Mouse (Mus musculus) forebrain, embryonic 14.5 days (tissue): ENCODE measurements around the gene Ifit1bl1. TPM values are rescaled to one million over a fixed set of nuclear protein-coding genes. Genes with fewer than 3 reads are reported as not detected.

Experiments
- ATAC-seq: fragments of 200-750 bp; cut with Nextera tagmentation; 2 replicates; pipeline ENCODE4 v1.8.0; 2017; ENCODE audit warnings: mild to moderate bottlenecking, moderate library complexity
- DNase-seq: peaks from one replicate; pipeline ENCODE4 v3.0.0-alpha.2; 2015; ENCODE audit warnings: low spot score
- H3K27ac ChIP-seq: fragments of 300-500 bp; sonication (generic); 2 replicates; pipeline ENCODE4 v1.5.1; 2014; ENCODE audit warnings: low read depth, mild to moderate bottlenecking, control low read depth, low read length, moderate library complexity
- H3K27me3 ChIP-seq: fragments of 300-500 bp; sonication (generic); replicated peaks from 2 replicates; pipeline ENCODE4 v1.6.1; 2014; ENCODE audit warnings: low read length, control low read depth, mixed read lengths; ENCODE audit not compliant: control insufficient read depth, insufficient read depth
- H3K36me3 ChIP-seq: fragments of 300-500 bp; sonication (generic); 2 replicates; pipeline ENCODE4 v1.6.1; 2014; ENCODE audit warnings: low read length, control low read depth; ENCODE audit not compliant: control insufficient read depth, insufficient read depth
- H3K4me1 ChIP-seq: fragments of 300-500 bp; sonication (generic); 2 replicates; pipeline ENCODE4 v1.6.1; 2014; ENCODE audit warnings: antibody characterized with exemption, low read length, control low read depth; ENCODE audit not compliant: control insufficient read depth, insufficient read depth
- H3K4me2 ChIP-seq: fragments of 300-500 bp; sonication (generic); 2 replicates; pipeline ENCODE4 v1.6.1; 2014; ENCODE audit warnings: mild to moderate bottlenecking, control low read depth, low read length
- H3K4me3 ChIP-seq: fragments of 300-500 bp; sonication (generic); 2 replicates; pipeline ENCODE4 v1.5.1; 2014; ENCODE audit warnings: low read depth, low read length, control low read depth
- H3K9ac ChIP-seq: fragments of 300-500 bp; sonication (generic); 2 replicates; pipeline ENCODE4 v1.6.1; 2014; ENCODE audit warnings: mild to moderate bottlenecking, low read length, control low read depth, moderate library complexity
- H3K9me3 ChIP-seq: fragments of 300-500 bp; sonication (generic); replicated peaks from 2 replicates; pipeline ENCODE4 v1.6.1; 2016; ENCODE audit warnings: low read length, control low read depth, mixed read lengths; ENCODE audit not compliant: control insufficient read depth
- WGBS: fragments of 180-500 bp; shearing (Covaris S2); extraction: QIAGEN DNeasy Blood & Tissue Kit; methylation state at CpG from one replicate; pipeline ENCODE4 v1.1.7; 2014; 5-methylcytosine and 5-hydroxymethylcytosine counted together
- polyA plus RNA-seq: library from polyadenylated mRNA; unstranded; fragments of >200 nt; fragmentation: Nextera tagmentation; extraction: Ambion mirVana; gene quantifications from 2 replicates; pipeline ENCODE4 v1.2.1, GENCODE M21; 2014

Ifit1bl1 gene
- polyA plus RNA-seq, 1 experiment from 2014 or later = 0.33 TPM

DNA sequence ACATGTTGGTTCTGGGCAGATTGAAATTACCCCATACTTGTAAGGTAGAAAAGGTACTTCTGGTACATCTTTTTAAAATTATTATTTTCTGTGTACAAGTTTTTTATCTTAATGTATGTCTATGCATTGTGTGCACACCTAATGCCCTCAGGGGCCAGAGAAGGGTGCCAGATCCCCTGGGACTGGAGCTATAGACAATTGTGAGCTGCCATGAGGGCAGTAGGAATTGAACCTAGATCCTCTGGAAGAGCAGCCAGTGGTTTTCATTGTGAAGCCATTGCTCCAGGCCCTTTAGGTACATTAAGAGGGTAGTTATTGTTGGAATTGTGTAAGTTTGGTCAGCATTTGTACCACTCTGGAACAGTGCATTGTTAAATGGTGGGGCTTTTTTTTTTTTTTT is 47.7 kb downstream of the Ifit1bl1 start:
- Histone ChIP-seq H3K27ac (no peak overlapping the region), H3K4me1 (no peaks in the 10 kb centered on the region), H3K4me3 (no peak overlapping the region), H3K36me3 (no peaks in the 10 kb centered on the region), H3K4me2 (no peak overlapping the region), H3K27me3 (no peaks in the 10 kb centered on the region), H3K9me3 (no peaks in the 10 kb centered on the region), H3K9ac (no peak overlapping the region)
- ATAC-seq (no peak), DNase-seq (no peak)

DNA sequence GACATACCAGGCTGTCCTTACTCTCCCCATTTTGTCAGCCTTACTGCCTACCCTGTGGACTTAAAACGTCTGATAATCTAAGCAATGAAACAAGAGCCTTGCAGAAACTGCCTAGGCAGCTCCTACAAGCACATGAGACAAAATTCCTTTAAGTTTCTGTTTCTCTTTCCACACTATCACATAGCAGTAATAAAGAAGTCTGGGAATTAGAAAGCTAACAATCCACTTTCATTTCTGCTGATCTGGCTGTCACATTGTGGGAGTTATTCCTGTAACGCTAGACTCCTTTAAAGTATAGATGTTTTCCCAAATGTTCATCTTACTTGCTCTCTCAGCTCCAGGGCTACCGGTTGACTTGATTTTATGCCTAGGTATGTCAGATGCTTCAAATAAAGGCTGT is 48.2 kb downstream of the Ifit1bl1 start:
- DNase-seq (no peak), ATAC-seq (no peak)
- Histone ChIP-seq H3K27ac (no peak overlapping the region), H3K4me1 (no peaks in the 10 kb centered on the region), H3K9me3 (no peaks in the 10 kb centered on the region), H3K36me3 (no peaks in the 10 kb centered on the region), H3K27me3 (no peaks in the 10 kb centered on the region), H3K9ac (no peak overlapping the region), H3K4me2 (no peak overlapping the region), H3K4me3 (no peak overlapping the region)
- WGBS = 80% methylated on average over 3 of the region's 3 CpGs

DNA sequence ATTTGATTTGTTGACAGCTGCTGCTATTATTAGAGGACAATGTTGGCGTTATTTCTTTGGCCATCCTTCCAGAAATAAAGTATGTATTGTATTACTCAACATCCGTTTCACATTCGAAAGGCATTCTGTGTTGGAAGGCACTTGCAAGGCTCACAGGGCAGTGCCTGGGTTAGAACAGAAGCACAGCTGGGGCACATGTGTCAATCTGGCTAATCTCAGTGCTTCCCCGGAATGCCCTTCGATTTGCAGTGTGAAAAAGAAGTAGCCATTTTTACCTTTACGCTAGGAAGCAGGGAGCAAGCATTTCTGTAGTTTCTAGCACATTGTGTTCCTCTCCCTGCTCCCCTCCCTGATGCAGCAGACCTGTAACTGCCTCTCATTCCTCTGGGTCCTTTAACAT is 48.7 kb downstream of the Ifit1bl1 start:
- H3K4me2 ChIP-seq = no peak overlapping the region
- no peaks in the 10 kb centered on the region for H3K9me3 ChIP-seq
- no peaks in the 10 kb centered on the region for H3K4me1 ChIP-seq
- H3K9ac ChIP-seq = no peak overlapping the region
- H3K4me3 ChIP-seq = no peak overlapping the region
- H3K27me3 ChIP-seq = no peaks in the 10 kb centered on the region
- H3K27ac ChIP-seq = no peak overlapping the region
- 66% methylated on average over 6 of the region's 6 CpGs for WGBS
- DNase-seq = no peak
- ATAC-seq = no peak
- no peaks in the 10 kb centered on the region for H3K36me3 ChIP-seq

DNA sequence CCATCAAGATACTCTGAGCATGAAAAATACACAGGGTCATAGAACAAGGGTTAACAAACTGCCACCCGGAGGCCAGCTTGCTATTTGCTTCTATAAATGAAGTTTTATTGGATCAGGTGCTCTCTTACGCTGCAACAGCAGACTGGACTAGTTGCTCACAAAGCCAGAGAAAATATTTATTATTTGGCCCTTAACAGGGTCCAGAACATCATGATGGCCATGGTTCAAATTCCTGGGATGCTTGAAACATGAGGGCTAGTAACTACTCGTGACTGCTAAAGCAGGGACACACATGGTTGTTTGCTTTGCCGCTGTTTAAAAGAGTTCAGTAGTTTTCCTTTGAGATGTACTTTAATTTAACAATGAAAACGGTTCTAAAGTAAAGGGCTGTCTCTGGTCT is 49.8 kb downstream of the Ifit1bl1 start:
- WGBS = 71% methylated on average over 5 of the region's 5 CpGs
- H3K4me2 ChIP-seq = peak overlapping the region; percentile 25; the same call in 1 of the 2 replicates

GRCm38 (mm10) chr19:34550534-34551223 is 51.1 kb downstream of the Ifit1bl1 start, which contains the start of gene Ifit2:
Gene Ifit2 (plus strand): TSS chr19:34550694.
- peak within 1 kb of the TSS; percentile 39 for H3K4me3 ChIP-seq
- H3K27ac ChIP-seq = no peak within 1 kb of the TSS; the same call in 1 of the 2 replicates
- under 1% methylated on average over 22 of the region's 22 CpGs for WGBS
- DNase-seq = peak; percentile 92
- peak within 1 kb of the TSS; percentile 57 for H3K4me2 ChIP-seq
- peak within 1 kb of the TSS; percentile 59 for H3K9ac ChIP-seq
- no peaks in the 10 kb centered on the region for H3K9me3 ChIP-seq
- H3K27me3 ChIP-seq = no peaks in the 10 kb centered on the region
- ATAC-seq = peak; percentile 97
- no peaks in the 10 kb centered on the region for H3K36me3 ChIP-seq
- H3K4me1 ChIP-seq = no peaks in the 10 kb centered on the region

More for the DNA sequence above, 49.8 kb downstream of the Ifit1bl1 start:
- Histone ChIP-seq H3K4me3 (no peak overlapping the region), H3K27me3 (no peaks in the 10 kb centered on the region), H3K4me1 (no peaks in the 10 kb centered on the region), H3K27ac (no peak overlapping the region), H3K36me3 (no peaks in the 10 kb centered on the region), H3K9ac (no peak overlapping the region), H3K9me3 (no peaks in the 10 kb centered on the region)
- DNase-seq = no peak
- no peak for ATAC-seq

DNA sequence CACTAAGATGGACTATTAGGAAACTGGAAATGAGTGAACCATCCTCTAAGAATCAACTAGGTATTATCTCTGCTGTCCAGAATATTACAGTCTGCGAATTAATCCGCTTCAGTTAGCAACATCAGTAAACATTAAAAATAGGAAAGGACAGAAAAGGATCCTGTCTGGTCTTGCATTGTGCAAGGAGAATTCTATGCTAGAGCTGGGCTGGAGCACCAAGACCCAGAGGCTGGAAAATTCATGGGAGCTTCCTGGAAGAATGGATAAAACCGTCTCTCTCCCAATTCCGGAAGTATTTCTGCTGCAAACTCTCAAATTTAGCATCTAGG is 51.6 kb downstream of the Ifit1bl1 start:
- peak overlapping the region; percentile 39 for H3K4me3 ChIP-seq
- H3K9me3 ChIP-seq = no peaks in the 10 kb centered on the region
- H3K27ac ChIP-seq = no peak overlapping the region
- DNase-seq (no peak), ATAC-seq (peak; percentile 40; the same call in 1 of the 2 replicates)
- no peaks in the 10 kb centered on the region for H3K4me1 ChIP-seq
- H3K27me3 ChIP-seq = no peaks in the 10 kb centered on the region
- H3K4me2 ChIP-seq = peak overlapping the region; percentile 57
- H3K36me3 ChIP-seq = no peaks in the 10 kb centered on the region
- 30% methylated on average over 4 of the region's 4 CpGs for WGBS
- peak overlapping the region; percentile 59 for H3K9ac ChIP-seq

- 24% methylated on average over 7 of the region's 7 CpGs for WGBS
- H3K4me2 ChIP-seq = no peak overlapping the region
- H3K36me3 ChIP-seq = no peaks in the 10 kb centered on the region
- H3K27ac ChIP-seq = no peak overlapping the region
- H3K4me1 ChIP-seq = no peaks in the 10 kb centered on the region
- DNase-seq = peak; percentile 78
- H3K9ac ChIP-seq = no peak overlapping the region
- no peak overlapping the region for H3K4me3 ChIP-seq
- no peak for ATAC-seq
- H3K9me3 ChIP-seq = no peaks in the 10 kb centered on the region
- H3K27me3 ChIP-seq = no peaks in the 10 kb centered on the region
Observed at GRCm38 (mm10) chr19:34547976-34548375, 53.8 kb downstream of the Ifit1bl1 start.

DNA sequence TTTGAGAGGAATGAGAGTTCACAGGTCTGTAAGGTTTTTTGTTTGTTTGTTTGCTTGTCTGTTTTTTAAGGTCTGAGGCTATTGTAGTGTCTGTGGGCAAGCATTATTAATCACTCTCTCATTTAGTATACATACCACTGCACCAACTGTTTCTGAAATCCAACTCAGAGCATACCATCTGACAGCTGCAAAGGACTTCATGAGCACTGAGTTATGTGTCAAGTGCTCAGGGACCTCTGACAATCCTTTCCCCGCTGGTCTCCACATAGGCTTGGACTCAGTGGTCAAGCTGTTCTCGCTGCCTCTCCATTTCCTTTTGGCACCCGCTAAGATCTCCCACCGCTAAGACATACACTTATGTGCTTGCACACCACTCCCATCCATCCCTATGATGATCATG is 55.5 kb downstream of the Ifit1bl1 start:
- H3K4me2 ChIP-seq = no peak overlapping the region
- no peaks in the 10 kb centered on the region for H3K36me3 ChIP-seq
- H3K4me1 ChIP-seq = no peaks in the 10 kb centered on the region
- ATAC-seq = no peak
- H3K9ac ChIP-seq = no peak overlapping the region
- DNase-seq = no peak
- H3K4me3 ChIP-seq = no peak overlapping the region
- no peaks in the 10 kb centered on the region for H3K27me3 ChIP-seq
- 89% methylated on average over 4 of the region's 4 CpGs for WGBS
- no peaks in the 10 kb centered on the region for H3K9me3 ChIP-seq
- no peak overlapping the region for H3K27ac ChIP-seq
